ENCODE assay signal across 27 mouse cellular contexts in the genomic region with DNA sequence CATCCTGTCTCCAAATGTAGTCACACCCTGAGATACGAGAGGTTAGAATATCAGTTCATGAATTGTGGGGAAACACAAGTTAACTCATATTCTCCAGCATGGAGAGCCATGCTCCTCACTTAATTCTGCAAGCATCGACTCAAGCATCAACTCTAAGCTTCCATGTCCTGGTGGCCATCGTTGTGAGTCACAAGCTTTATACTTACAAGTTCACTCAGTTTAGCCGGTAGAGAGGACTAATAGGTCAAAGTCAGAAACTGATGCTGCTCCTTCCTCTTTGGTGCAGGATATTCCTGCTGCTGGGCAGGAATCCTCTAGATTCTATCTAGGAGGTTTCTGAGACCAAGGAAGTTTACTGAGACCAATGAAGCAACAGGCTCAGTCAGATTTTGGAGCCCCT.
"Had no signal": no experiment of that assay in that cellular context is flagged by ENCODE, and none has a peak within 500 bp of the region (broad histone marks: within the 10 kb centered on the region; RNA-seq: fewer than 3 reads in every experiment).

No protein-coding gene starts in this region.

- ATAC-seq: forebrain, embryonic 13.5 days; forebrain, embryonic 14.5 days; forebrain, embryonic 15.5 days; forebrain, embryonic 16.5 days; forebrain, postnatal 0 days had no signal

- H3K4me2 ChIP-seq: embryonic facial prominence, embryonic 12.5 days; embryonic facial prominence, embryonic 13.5 days; embryonic facial prominence, embryonic 15.5 days; forebrain, embryonic 12.5 days; forebrain, embryonic 13.5 days; forebrain, embryonic 15.5 days had no signal

- H3K9me3 ChIP-seq: embryonic facial prominence, embryonic 10.5 days; embryonic facial prominence, embryonic 12.5 days; embryonic facial prominence, embryonic 13.5 days; embryonic facial prominence, embryonic 15.5 days; forebrain, embryonic 10.5 days; forebrain, embryonic 12.5 days; forebrain, embryonic 13.5 days; forebrain, embryonic 15.5 days had no signal

- H3K4me3 ChIP-seq: embryonic facial prominence, embryonic 10.5 days; embryonic facial prominence, embryonic 12.5 days; embryonic facial prominence, embryonic 13.5 days; embryonic facial prominence, embryonic 15.5 days; erythroblast, embryonic 14.5 days; forebrain, embryonic 10.5 days; forebrain, embryonic 12.5 days; forebrain, embryonic 13.5 days; forebrain, embryonic 15.5 days; gastrocnemius, adult 2 months; heart, adult 2 months had no signal

- H3K9ac ChIP-seq: embryonic facial prominence, embryonic 12.5 days; embryonic facial prominence, embryonic 13.5 days; embryonic facial prominence, embryonic 15.5 days; forebrain, embryonic 12.5 days; forebrain, embryonic 13.5 days; forebrain, embryonic 15.5 days; forebrain, postnatal 0 days had no signal

- DNase-seq: cerebellum, adult 2 months; cerebellum, adult 8-10 months; cerebellum, adult 9-10 months; cerebellum, adult 9-11 months; cerebellum, postnatal 10 days; cerebellum, postnatal 14 days; cerebellum, postnatal 25 days; cerebellum, postnatal 36 days; embryo, embryonic 11 days; forebrain, postnatal 0 days; gastrocnemius, adult 2 months; gastrocnemius, postnatal 10 days; gastrocnemius, postnatal 14 days; gastrocnemius, postnatal 25 days; gastrocnemius, postnatal 36 days; heart, adult 2 months had no signal

- H3K4me1 ChIP-seq: embryonic facial prominence, embryonic 10.5 days; embryonic facial prominence, embryonic 12.5 days; embryonic facial prominence, embryonic 13.5 days; embryonic facial prominence, embryonic 15.5 days; forebrain, embryonic 10.5 days; forebrain, embryonic 12.5 days; forebrain, embryonic 13.5 days; forebrain, embryonic 15.5 days had no signal

- H3K36me3 ChIP-seq: embryonic facial prominence, embryonic 10.5 days; embryonic facial prominence, embryonic 12.5 days; embryonic facial prominence, embryonic 13.5 days; embryonic facial prominence, embryonic 15.5 days; forebrain, embryonic 10.5 days; forebrain, embryonic 12.5 days; forebrain, embryonic 15.5 days had no signal

- H3K27ac ChIP-seq: embryonic facial prominence, embryonic 10.5 days; embryonic facial prominence, embryonic 12.5 days; embryonic facial prominence, embryonic 13.5 days; embryonic facial prominence, embryonic 15.5 days; forebrain, embryonic 10.5 days; forebrain, embryonic 12.5 days; forebrain, embryonic 13.5 days; forebrain, embryonic 15.5 days; gastrocnemius, adult 2 months; heart, adult 2 months had no signal
